Mouse (Mus musculus) Patski (cell line): ENCODE results near the gene Arf6. TPM values are rescaled to one million over a fixed set of nuclear protein-coding genes. Genes with fewer than 3 reads are reported as not detected.

ENCODE experiments used
- ATAC-seq: fragments of 100-300 bp; one replicate; pipeline ENCODE4 v1.8.0; 2021
- CTCF ChIA-PET: fragments of 350-600 bp; sonication (Branson Sonifier 250); formaldehyde crosslinking; loops from one replicate; lab custom pipeline; 2022; ENCODE audit warnings: inconsistent platforms; lab: Charles Lee
- POLR2A ChIA-PET: fragments of 350-600 bp; sonication (Branson Sonifier 250); formaldehyde crosslinking; loops from one replicate; lab custom pipeline; 2022; ENCODE audit warnings: antibody characterized with exemption, inconsistent platforms; lab: Charles Lee
- DNase-seq: peaks from one replicate; pipeline ENCODE4 v3.0.0-alpha.2; 2011; ENCODE audit warnings: low read depth, low spot score
- H3K27me3 ChIP-seq: fragments of 371-371 bp; one replicate; pipeline ENCODE4 v1.5.1; 2021
- CTCF ChIP-seq: fragments of 100-300 bp; IDR thresholded peaks from one replicate; pipeline ENCODE4 v1.5.1; 2021
- in situ Hi-C: fragments of 300-500 bp; cut with MboI; formaldehyde crosslinking; loops from 3 replicates; pipeline ENCODE4 v1.11.1; 2018; ENCODE audit warnings: low pct_unique_long_range_greater_than_20kb, mixed read lengths
- polyA plus RNA-seq: library from polyadenylated mRNA; unstranded; gene quantifications from one replicate; pipeline ENCODE4 v1.2.3, GENCODE M21; 2021

Gene Arf6
- polyA plus RNA-seq, 1 experiment from 2014 or later, result 115 TPM

GRCm38 (mm10) chr12:69411936-69412335, 40.0 kb downstream of the Arf6 start:
- H3K27me3 ChIP-seq, result no peaks in the 10 kb centered on the region
- TF ChIP-seq CTCF, result no peak
- CTCF ChIA-PET, result no interaction called here
- ATAC-seq (no peak), DNase-seq (no peak)
- POLR2A ChIA-PET, result no interaction called here
- in situ Hi-C loops, result no loop called here

GRCm38 (mm10) chr12:69413303-69413702, 41.4 kb downstream of the Arf6 start:
- ATAC-seq, result no peak
- no peak for DNase-seq
- no peak for TF ChIP-seq CTCF
- ChIA-PET POLR2A (no interaction called here), CTCF (interaction anchor here (0.8 kb wide), 1 partner anchor 9 kb away, joined by 3 read pairs; no protein-coding TSS in a partner anchor)
- in situ Hi-C loops, result no loop called here
- H3K27me3 ChIP-seq, result no peaks in the 10 kb centered on the region

GRCm38 (mm10) chr12:69414826-69415572, 43.0 kb downstream of the Arf6 start:
- DNase-seq (no peak), ATAC-seq (no peak)
- no peak for TF ChIP-seq CTCF
- H3K27me3 ChIP-seq, result no peaks in the 10 kb centered on the region
- in situ Hi-C loops, result no loop called here
- ChIA-PET POLR2A (interaction anchor here (0.7 kb wide), 1 partner anchor 26 kb away, joined by 4 read pairs; no protein-coding TSS in a partner anchor), CTCF (interaction anchor here (1.0 to 2.0 kb wide), 6 partner anchors 9 to 42 kb away, joined by 3 to 6 read pairs (median 4); no protein-coding TSS in a partner anchor)

- in situ Hi-C loops, result no loop called here
- H3K27me3 ChIP-seq, result no peaks in the 10 kb centered on the region
- TF ChIP-seq CTCF, result no peak
- ChIA-PET CTCF (interaction anchor here (0.8 to 2.0 kb wide), 4 partner anchors 12 to 29 kb away, joined by 3 to 6 read pairs (median 5); no protein-coding TSS in a partner anchor), POLR2A (interaction anchor here (1.0 kb wide), 1 partner anchor 15 kb away, joined by 3 read pairs; no protein-coding TSS in a partner anchor)
- DNase-seq, result no peak
- ATAC-seq, result no peak
Observed at GRCm38 (mm10) chr12:69416793-69417192, 44.8 kb downstream of the Arf6 start.

GRCm38 (mm10) chr12:69417701-69418291, 45.8 kb downstream of the Arf6 start:
- no peak for DNase-seq
- CTCF ChIA-PET, result interaction anchor here (1.9 kb wide), 1 partner anchor 15 kb away, joined by 5 read pairs; no protein-coding TSS in a partner anchor
- POLR2A ChIA-PET, result interaction anchor here (0.8 to 0.9 kb wide), 3 partner anchors 30 to 54 kb away, joined by 3 to 5 read pairs (median 3); no protein-coding TSS in a partner anchor
- no peak for ATAC-seq
- no peaks in the 10 kb centered on the region for H3K27me3 ChIP-seq
- in situ Hi-C loops, result no loop called here
- no peak for TF ChIP-seq CTCF

GRCm38 (mm10) chr12:69418606-69419005, 46.7 kb downstream of the Arf6 start:
- no peak for TF ChIP-seq CTCF
- ATAC-seq, result no peak
- POLR2A ChIA-PET, result interaction anchor here (0.8 kb wide), 1 partner anchor 30 kb away, joined by 5 read pairs; no protein-coding TSS in a partner anchor

GRCm38 (mm10) chr12:69419017-69419605, 47.2 kb downstream of the Arf6 start:
- no peak for TF ChIP-seq CTCF
- CTCF ChIA-PET, result interaction anchor here (0.7 to 1.9 kb wide), 4 partner anchors 16 to 53 kb away, joined by 3 to 5 read pairs (median 4); no protein-coding TSS in a partner anchor
- peak; percentile 82 for ATAC-seq
- POLR2A ChIA-PET, result interaction anchor here (0.5 to 0.6 kb wide), 2 partner anchors 40 to 57 kb away, joined by 3 to 4 read pairs; no protein-coding TSS in a partner anchor
- peak; percentile 97 for DNase-seq
- in situ Hi-C loops, result no loop called here
- no peaks in the 10 kb centered on the region for H3K27me3 ChIP-seq

More at GRCm38 (mm10) chr12:69418606-69419005, 46.7 kb downstream of the Arf6 start:
- CTCF ChIA-PET, result interaction anchor here (0.7 to 1.9 kb wide), 2 partner anchors 16 to 29 kb away, joined by 3 to 5 read pairs; no protein-coding TSS in a partner anchor
- no peak for DNase-seq
- no peaks in the 10 kb centered on the region for H3K27me3 ChIP-seq
- in situ Hi-C loops, result no loop called here

GRCm38 (mm10) chr12:69419606-69420005, 47.7 kb downstream of the Arf6 start:
- POLR2A ChIA-PET, result interaction anchor here (0.6 kb wide), 1 partner anchor 56 kb away, joined by 3 read pairs; no protein-coding TSS in a partner anchor
- DNase-seq, result no peak
- no peak for TF ChIP-seq CTCF
- H3K27me3 ChIP-seq, result no peaks in the 10 kb centered on the region
- in situ Hi-C loops, result no loop called here
- CTCF ChIA-PET, result interaction anchor here (1.1 to 1.3 kb wide), 3 partner anchors 10 to 54 kb away, joined by 3 to 4 read pairs (median 3); no protein-coding TSS in a partner anchor
- peak; percentile 79 for ATAC-seq

- ATAC-seq (no peak), DNase-seq (no peak)
- ChIA-PET CTCF (interaction anchor here (1.3 to 3.2 kb wide), 2 partner anchors 9 to 31 kb away, joined by 3 to 9 read pairs; no protein-coding TSS in a partner anchor), POLR2A (interaction anchor here (0.6 to 0.7 kb wide), 2 partner anchors 14 kb away, joined by 3 read pairs; no protein-coding TSS in a partner anchor)
- no peaks in the 10 kb centered on the region for H3K27me3 ChIP-seq
- in situ Hi-C loops, result no loop called here
- no peak for TF ChIP-seq CTCF
Observed at GRCm38 (mm10) chr12:69420716-69421115, 48.8 kb downstream of the Arf6 start.
